Mouse (Mus musculus) G1E (cell line): Measurements from ENCODE around the gene Rufy4. TPM values are rescaled to one million over a fixed set of nuclear protein-coding genes. Genes with fewer than 3 reads are reported as not detected.

Source experiments
- ATAC-seq: 2 replicates; pipeline ENCODE4 v1.8.0; 2016; ENCODE audit warnings: mild to moderate bottlenecking; ENCODE audit not compliant: insufficient number of reproducible peaks, poor library complexity, low FRiP score, severe bottlenecking; ENCODE audit errors: extremely low read depth
- DNase-seq: peaks from one replicate; pipeline ENCODE4 v3.0.0; 2012; ENCODE audit warnings: low spot score
- H3K27me3 ChIP-seq: 2 replicates; pipeline ENCODE4 v1.6.1; 2012; ENCODE audit warnings: mild to moderate bottlenecking, low read length, inconsistent platforms; ENCODE audit not compliant: insufficient read depth
- H3K36me3 ChIP-seq: replicated peaks from 2 replicates; pipeline ENCODE3; 2012; ENCODE audit warnings: mild to moderate bottlenecking, inconsistent platforms
- H3K4me1 ChIP-seq: 2 replicates; pipeline ENCODE4 v1.6.1; 2012; ENCODE audit warnings: low read depth, low read length, inconsistent platforms, mixed read lengths; ENCODE audit not compliant: insufficient read depth
- H3K4me3 ChIP-seq: 2 replicates; pipeline ENCODE4 v1.5.1; 2012; ENCODE audit warnings: low read depth, mild to moderate bottlenecking, inconsistent platforms, low read length, moderate library complexity, mixed read lengths
- H3K9me3 ChIP-seq: replicated peaks from 2 replicates; pipeline ENCODE4 v1.6.1; 2012; ENCODE audit warnings: inconsistent platforms
- CTCF ChIP-seq: IDR thresholded peaks from 2 replicates; pipeline ENCODE4 v1.5.1; 2012; ENCODE audit warnings: low read depth, low read length, inconsistent platforms, mixed read lengths
- GATA1 ChIP-seq: IDR thresholded peaks from 2 replicates; pipeline ENCODE4 v1.6.1; 2012; ENCODE audit warnings: borderline replicate concordance, low read length, inconsistent platforms, mixed read lengths
- GATA2 ChIP-seq: IDR thresholded peaks from 2 replicates; pipeline ENCODE4 v1.6.1; 2012; ENCODE audit warnings: low read depth, low read length, inconsistent platforms, borderline replicate concordance
- POLR2AphosphoS5 ChIP-seq: IDR thresholded peaks from 2 replicates; pipeline ENCODE4 v1.6.1; 2012; ENCODE audit warnings: low read depth, low read length, inconsistent platforms; ENCODE audit not compliant: insufficient replicate concordance
- TAL1 ChIP-seq: conservative IDR thresholded peaks from 2 replicates; pipeline ENCODE4 v1.6.1; 2012; ENCODE audit warnings: low read depth, low read length, inconsistent platforms, mixed read lengths
- polyA plus RNA-seq: library from polyadenylated mRNA; stranded (reverse); fragments of >175 nt; gene quantifications from 2 replicates; pipeline ENCODE4 v1.2.3, GENCODE M21; 2012
- total RNA-seq, 2 experiments: library from RNA; stranded (forward) in 1 of 2; stranded (reverse) in 1 of 2; fragments of 200-1000 nt in 1 of 2; fragments of >200 nt in 1 of 2; fragmentation: Nextera tagmentation in 1 of 2; gene quantifications; 2 replicates each; pipeline ENCODE4 v1.2.3; 2014 to 2017

Rufy4 gene
- total and polyA plus RNA-seq, 3 experiments, result 0.05 TPM; not detected in 2

GRCm38 (mm10) chr1:74111696-74112030, 13.7 kb upstream of the Rufy4 start:
- Histone ChIP-seq H3K4me1 (no peaks in the 10 kb centered on the region), H3K36me3 (no peaks in the 10 kb centered on the region), H3K4me3 (no peak overlapping the region), H3K9me3 (no peaks in the 10 kb centered on the region), H3K27me3 (peaks cover 21% of the 10 kb centered on the region)
- TF ChIP-seq GATA2 (no peak), GATA1 (no peak), TAL1 (no peak)
- ATAC-seq, result no peak
- DNase-seq, result no peak

GRCm38 (mm10) chr1:74113071-74113470, 12.3 kb upstream of the Rufy4 start:
- Histone ChIP-seq H3K9me3 (no peaks in the 10 kb centered on the region), H3K36me3 (no peaks in the 10 kb centered on the region), H3K4me1 (no peaks in the 10 kb centered on the region), H3K4me3 (no peak overlapping the region), H3K27me3 (peaks cover 19% of the 10 kb centered on the region)
- TF ChIP-seq POLR2AphosphoS5 (no peak), GATA1 (no peak), GATA2 (no peak), CTCF (no peak), TAL1 (no peak)
- DNase-seq, result no peak
- no peak for ATAC-seq

GRCm38 (mm10) chr1:74117876-74118275, 7.5 kb upstream of the Rufy4 start:
- no peaks in the 10 kb centered on the region for H3K36me3 ChIP-seq
- peaks cover 29% of the 10 kb centered on the region for H3K27me3 ChIP-seq
- DNase-seq (no peak), ATAC-seq (no peak)
- no peaks in the 10 kb centered on the region for H3K4me1 ChIP-seq
- TF ChIP-seq GATA2 (no peak), CTCF (no peak), GATA1 (no peak), TAL1 (no peak), POLR2AphosphoS5 (no peak)
- no peak overlapping the region for H3K4me3 ChIP-seq
- no peaks in the 10 kb centered on the region for H3K9me3 ChIP-seq

GRCm38 (mm10) chr1:74119115-74119514, 6.2 kb upstream of the Rufy4 start:
- Histone ChIP-seq H3K4me3 (no peak overlapping the region), H3K27me3 (peaks cover 35% of the 10 kb centered on the region), H3K36me3 (no peaks in the 10 kb centered on the region), H3K4me1 (no peaks in the 10 kb centered on the region), H3K9me3 (no peaks in the 10 kb centered on the region)
- TF ChIP-seq POLR2AphosphoS5 (no peak), CTCF (no peak), GATA2 (no peak), TAL1 (no peak), GATA1 (no peak)
- no peak for DNase-seq
- ATAC-seq, result no peak

- Histone ChIP-seq H3K4me1 (peaks cover 10% of the 10 kb centered on the region), H3K27me3 (peaks cover 51% of the 10 kb centered on the region), H3K36me3 (no peaks in the 10 kb centered on the region), H3K4me3 (no peak overlapping the region), H3K9me3 (no peaks in the 10 kb centered on the region)
- DNase-seq, result no peak
- no peak for ATAC-seq
- TF ChIP-seq GATA2 (no peak), TAL1 (no peak), CTCF (no peak), POLR2AphosphoS5 (no peak), GATA1 (no peak)
These were observed 4.2 kb upstream of the Rufy4 start for GRCm38 (mm10) chr1:74121138-74121537.

- no peak overlapping the region for H3K4me3 ChIP-seq
- no peaks in the 10 kb centered on the region for H3K9me3 ChIP-seq
- no peak for ATAC-seq
- no peaks in the 10 kb centered on the region for H3K36me3 ChIP-seq
- TF ChIP-seq GATA2 (no peak), GATA1 (no peak), TAL1 (no peak), POLR2AphosphoS5 (no peak), CTCF (no peak)
- peaks cover 10% of the 10 kb centered on the region for H3K4me1 ChIP-seq
- H3K27me3 ChIP-seq, result peaks cover 53% of the 10 kb centered on the region
- DNase-seq, result no peak
These were observed 3.3 kb upstream of the Rufy4 start for GRCm38 (mm10) chr1:74121821-74122576.
